Mouse (Mus musculus) erythroblast, embryonic 14.5 days (primary cell): ENCODE data around the gene Amigo3.

Source experiments
- GATA1 ChIP-seq: IDR thresholded peaks from 2 replicates; pipeline ENCODE4 v1.6.1; 2012; ENCODE audit warnings: low read length, inconsistent platforms, mixed read lengths
- TAL1 ChIP-seq: IDR thresholded peaks from 3 replicates; pipeline ENCODE4 v1.6.1; 2012; ENCODE audit warnings: low read length, inconsistent platforms, mixed read lengths

DNA sequence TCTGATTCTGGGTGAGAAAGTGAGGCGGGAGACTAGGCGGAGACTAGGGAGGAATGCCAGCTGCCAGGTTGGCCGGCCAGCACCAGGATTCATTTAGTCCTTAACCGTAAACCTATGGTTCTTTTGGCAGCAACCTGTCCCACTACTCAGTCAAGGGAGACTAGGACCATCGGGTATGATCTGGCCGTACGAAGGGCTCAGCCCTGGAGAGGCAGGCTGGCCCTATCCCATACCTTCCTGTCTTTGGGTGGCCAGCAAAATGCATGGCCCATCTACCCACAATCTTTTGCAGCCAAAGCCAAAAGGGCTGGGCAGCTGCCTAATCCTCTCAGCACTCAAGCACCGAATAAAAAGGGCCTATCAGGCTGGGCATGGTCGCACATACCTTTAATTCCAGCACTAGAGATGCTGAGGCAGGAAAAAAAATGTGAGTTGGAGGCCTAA lies 19.5 kb downstream of the Amigo3 start:
- no peak for TF ChIP-seq GATA1
- no peak for TF ChIP-seq TAL1
